Mouse (Mus musculus): ENCODE data around the gene Prdx2.
A peak's percentile ranks its signal among the peaks of the same experiment; 100 is the strongest.

Prdx2 gene

DNA sequence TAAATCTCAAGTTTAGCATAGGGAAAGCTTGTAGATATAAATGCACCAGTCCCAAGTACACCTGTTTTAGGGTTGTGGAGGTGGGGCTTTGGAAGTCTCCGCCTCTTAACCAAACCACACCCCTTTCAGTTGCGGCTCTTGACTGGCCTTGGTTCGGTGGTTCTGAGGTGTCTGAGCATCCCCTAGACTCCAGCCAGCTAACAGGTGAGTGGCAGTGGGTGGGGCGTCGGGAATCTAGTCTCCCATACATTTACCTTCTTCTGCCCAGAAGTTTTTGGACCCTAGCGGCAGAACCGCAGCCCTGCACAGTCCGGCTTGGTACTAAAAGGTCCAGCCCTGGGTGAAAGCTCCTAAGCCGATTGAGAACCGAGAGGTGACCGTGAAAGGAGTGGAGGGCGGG lies 19.6 kb upstream of the Prdx2 start:
- DNase-seq: no peak

DNA sequence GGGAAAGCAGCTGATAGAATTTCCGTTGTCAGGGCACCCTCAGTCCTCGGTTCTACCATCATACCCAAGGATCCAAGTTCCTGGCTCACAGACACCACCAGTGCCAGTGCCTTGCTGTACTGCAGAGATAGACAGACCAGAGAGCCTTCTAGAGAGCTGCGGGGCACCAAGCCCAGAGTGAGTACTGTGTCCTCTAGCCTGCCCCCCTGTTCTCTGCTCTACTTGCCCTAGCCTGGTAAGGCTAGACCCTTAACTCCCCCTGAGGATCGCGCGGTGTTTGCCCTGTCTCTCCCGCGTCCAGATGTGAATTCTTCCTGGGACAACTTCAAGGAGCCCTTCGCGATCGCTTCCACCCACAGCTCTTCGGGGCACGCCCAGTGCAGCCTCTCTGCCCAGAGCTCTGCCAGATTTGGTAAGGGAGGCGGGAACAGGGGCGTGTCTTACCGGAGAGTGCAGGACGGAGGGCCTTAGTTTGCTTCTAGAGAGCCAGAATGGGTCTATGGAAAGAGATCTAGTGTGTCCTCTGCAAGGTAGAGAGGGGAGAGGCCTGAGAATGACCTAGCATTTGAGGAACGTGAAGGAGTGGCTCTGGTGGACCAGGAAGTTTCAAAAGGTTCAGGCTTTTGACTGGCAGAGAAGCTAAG lies 16.7 kb upstream of the Prdx2 start:
- peak; percentile 60 to 64 for DNase-seq

DNA sequence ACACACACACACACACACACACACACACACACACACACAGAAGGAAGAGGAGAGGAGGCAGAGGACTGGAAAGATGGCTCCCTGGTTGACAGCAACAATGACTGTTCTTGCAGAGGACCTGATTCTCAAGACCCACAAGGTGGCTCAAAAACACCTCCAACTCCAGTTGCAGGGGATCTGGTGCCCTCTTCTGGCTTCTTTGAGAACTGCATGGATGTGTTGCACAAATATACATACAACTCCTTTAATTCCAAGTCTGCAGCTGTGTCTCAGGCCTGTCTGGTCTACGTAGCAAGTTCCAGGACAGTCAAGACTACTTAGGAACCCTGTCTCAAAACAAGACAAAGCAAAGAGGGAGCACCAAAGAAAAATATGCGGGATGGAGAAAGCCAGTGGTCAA lies 12.6 kb upstream of the Prdx2 start:
- DNase-seq: peak in 1 of 2 experiments; percentile 76

DNA sequence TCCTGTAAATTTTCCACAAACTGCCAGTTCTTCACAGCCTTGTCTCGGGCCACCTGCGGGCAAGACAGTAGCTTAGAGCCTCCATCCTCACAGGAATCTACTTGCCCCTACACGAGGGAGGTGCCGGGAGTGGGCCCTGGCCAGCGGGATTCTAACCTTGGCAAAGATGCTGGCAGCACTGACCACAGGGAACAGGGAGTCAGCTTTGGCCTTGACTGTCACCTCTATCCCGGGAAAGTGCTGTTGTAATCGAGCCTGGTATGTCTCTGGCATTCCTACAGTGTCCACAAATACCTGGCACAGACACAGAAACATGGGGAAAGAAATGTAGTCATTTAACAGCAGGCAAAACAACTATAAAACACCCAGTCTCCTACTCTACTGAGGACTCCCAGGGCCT lies 9.6 kb upstream of the Prdx2 start:
- DNase-seq: no peak

DNA sequence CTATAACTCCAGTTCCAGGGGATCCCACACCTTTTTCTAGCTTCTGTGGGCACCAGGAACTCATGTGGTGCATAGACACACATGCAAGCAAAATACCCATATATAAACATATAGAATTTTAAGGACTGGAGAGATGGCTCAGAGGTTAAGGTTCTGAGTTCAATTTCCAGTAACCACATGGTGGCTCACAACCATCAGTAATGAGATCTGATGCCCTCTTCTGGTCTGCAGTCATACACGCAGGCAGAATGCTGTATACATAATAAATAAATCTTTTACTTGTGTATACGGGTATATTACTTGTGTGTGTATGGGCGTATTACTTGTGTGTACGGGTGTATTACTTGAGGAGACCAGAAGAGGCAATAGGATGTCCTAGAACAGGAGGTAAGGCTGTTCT lies 5.4 kb upstream of the Prdx2 start:
- DNase-seq: no peak

DNA sequence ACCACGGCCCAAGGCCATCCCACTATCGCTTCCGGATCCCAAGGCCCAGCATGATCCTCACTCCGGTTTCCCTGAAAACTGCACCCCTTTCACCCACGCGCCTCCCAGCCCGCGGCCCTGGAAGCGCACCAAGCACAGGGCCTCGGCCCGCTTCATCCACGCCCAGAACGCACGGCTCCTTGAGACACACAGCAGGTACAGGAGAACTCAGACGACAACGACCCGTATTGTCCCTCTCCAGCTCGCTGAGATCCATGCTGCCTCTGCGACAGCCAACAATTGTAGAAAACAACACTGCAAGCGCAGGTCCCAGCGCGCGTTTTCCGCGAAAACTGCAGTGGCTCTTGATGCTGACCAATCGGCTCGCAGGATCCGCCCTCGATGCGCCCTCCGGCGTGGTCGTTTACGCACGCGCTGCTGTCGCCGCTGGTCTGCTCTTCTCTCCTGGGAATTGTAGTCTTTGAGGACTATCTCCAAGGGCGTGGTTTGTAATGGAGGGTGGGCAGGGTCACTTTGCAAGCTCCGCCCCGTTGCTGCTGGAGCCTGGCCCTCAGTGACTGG lies 3.6 kb upstream of the Prdx2 start:
- peak; percentile 95 to 97 for DNase-seq

DNA sequence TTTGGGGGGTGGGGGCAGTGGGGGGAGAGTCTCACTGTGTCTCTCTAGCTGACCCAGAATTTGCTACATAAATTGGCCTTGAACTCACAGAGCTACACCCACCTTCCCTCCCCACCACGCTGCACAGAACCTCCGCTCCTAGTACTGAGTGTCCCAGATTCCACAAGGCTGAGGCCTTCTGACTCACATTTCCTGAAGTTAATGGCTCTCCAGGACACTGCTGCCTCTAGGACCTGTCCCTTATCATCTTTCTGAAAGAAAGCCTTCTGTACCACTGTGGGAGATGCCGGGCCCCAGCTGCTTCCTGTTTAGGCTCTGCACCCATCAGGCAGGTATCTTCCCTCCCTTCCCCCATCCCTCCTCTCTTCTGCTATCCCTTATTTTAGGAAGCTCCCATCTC lies 2.8 kb upstream of the Prdx2 start:
- DNase-seq: no peak

DNA sequence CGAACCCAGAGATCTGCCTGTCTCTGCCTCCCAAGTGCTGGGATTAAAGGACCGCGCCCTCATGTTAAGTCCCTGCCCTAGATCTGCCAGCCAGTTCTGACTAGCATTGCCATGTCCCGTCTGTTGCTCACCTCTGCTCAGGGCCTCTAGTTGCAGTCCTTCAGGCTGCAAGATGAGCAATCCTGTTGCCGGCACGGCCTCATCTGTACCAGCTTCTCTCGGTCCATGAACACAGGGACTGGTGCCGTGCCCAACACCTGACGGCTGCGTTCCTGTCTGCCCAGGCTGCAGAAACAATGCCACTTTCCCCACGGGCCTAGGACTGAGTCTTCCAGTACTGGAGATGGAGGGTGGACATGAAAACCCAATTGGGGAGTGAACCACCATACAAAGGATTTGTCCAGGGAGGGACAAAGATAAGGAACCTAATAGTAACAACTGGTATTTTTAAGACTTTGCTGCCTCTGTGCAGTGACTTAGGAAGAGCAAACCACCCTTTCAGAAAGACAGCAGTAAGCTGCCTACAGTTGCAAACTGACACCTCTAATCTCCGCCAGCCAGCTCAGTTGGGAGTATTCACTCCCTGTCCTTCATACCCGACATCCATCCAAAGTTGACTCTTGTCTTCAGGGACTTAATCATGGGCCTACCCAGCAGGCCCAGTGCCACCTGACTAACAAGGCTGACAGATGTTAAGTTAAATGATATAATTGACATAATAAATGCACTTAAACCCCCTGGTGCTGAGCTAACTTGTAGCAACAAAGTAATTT lies 1.7 kb upstream of the Prdx2 start:
- no peak for DNase-seq

DNA sequence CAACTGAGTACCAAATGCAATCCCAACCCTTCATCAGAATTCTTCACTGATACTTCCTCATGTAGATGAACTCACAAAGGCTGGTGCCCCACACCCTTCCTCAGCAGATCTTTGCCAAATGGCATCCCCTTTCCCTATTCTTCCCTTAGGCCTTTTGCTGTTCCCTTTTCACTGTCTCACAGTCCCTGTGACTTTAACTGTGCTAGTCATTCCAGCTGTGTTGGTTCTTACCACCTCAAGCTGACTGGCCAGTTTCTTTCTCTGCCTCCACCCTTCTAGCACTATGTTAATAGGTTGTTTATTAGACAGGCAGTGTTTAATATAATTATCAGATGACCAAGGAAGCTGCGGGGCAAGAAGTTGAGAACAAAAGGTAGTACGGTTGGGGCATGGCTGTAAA lies 737 bp upstream of the Prdx2 start:
- no peak for DNase-seq

DNA sequence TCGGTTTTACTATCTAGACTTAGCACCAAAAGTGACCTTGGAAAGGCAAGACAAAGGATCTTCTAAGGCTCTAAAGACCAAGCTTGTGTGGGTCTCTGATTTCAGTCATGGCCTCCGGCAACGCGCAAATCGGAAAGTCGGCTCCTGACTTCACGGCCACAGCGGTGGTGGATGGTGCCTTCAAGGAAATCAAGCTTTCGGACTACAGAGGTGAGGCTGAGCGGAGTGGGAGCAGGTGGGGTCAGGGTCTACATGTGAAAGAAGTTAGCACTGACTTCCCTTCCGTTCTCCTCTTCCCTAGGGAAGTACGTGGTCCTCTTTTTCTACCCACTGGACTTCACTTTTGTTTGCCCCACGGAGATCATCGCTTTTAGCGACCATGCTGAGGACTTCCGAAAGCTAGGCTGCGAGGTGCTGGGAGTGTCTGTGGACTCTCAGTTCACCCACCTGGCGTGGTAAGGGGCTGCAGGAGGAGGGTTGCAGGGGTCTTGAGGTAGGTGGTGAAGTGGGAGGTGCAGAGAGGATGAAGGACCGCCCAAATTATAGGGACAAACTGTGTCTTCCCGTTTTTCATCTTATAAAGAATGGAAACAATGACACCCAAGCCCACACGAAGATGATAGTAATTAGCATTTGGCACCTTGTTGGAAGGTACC lies 876 bp downstream of the Prdx2 start:
- DNase-seq: no peak

DNA sequence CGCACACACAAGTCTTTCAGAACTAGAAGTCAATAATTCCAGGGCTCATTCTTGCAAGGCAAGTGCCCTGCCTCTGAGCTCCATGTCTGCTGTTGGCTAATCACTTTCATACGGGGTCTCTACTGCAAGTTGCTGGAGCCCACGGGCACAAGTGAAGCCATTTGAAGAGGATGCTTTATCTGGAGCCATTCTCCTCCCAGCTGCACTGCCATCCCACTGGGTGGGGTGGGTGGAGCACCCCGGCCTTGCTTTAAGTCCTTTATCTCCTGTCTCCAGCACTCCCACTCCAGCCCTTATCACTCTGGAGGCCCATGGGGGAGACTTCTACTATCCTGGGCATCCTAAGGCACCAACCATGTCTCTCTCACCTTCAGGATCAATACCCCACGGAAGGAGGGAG lies 1.5 kb downstream of the Prdx2 start:
- DNase-seq: no peak

DNA sequence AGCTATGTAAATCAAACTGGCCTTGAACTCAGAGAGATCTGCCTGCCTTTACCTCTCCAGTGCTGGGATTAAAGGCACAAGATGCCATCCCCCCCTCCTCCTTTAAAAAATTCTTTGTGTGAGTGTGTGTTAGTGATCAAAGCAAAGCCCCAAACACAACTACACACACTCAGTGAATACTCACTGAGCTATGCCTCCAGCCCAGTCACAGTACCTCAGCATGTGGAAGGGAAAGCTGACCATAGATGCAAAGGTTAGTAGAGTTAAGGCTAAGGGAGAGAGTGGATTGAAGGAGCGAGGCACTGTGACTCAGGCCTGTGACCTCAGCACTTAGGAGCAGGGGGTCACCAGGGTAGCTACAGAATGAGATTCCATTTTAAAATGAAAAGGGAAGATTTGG lies 3.7 kb downstream of the Prdx2 start:
- no peak for DNase-seq

DNA sequence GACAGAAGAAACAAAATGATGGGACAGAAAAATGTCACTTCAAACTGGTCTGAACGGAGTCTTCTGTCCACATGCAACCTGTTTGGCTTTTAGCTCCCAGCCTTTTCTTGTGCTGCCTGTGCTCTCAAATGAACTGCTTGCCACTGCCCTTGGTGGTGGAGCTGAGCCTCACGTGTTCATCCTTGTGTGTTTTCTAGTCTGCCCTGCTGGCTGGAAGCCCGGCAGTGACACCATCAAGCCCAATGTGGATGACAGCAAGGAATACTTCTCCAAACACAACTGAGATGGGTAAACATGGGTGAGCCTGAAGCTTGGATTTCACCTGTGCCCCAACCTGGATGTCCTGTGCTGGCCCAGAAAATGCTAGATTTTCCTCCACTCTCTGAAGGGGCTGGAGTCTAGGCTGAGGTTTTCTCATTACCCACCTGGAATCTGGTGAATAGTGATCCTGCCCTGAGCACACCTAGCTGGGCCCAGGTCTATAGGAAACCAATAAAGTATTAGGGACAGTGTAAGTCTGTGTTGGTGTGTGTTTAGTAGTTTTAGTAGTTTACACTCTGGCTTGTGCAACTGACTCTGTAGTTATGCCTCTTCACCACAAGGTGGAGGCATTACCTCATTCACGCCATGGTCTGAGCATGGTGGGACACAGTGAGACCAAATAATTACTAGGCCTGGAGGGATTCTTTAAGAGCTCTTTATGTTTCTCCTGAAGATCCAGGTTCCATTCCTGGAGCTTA lies 4.6 kb downstream of the Prdx2 start:
- peak in 1 of 2 experiments; percentile 80 for DNase-seq

DNA sequence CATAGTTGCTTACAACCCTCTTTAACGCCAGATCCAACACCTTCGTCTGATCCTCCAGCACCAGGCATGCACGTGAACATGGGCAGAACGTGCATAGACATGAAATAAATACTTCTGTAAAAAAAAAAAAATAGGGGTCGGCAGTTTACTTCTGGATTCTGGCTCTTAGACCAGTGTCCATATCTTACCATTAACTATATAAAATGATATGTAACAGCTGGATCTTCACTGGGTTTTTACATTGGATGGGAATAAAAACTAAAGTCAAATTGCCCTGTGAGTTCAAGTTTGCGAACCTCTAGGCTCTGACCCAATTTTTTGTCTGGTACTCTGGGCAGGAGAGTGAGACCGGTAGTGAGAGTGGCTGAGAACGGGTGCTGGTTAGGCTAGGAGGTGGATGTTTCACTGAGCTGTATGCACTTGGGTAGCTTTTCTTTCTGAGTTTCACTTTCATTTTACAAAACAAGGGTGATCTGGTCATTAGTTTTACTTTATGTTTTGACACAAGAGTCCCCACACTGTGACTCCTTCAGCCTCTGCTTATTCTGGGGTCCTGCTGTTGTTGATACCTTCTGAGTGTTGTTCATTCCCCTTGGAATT lies 5.3 kb downstream of the Prdx2 start:
- no peak for DNase-seq

DNA sequence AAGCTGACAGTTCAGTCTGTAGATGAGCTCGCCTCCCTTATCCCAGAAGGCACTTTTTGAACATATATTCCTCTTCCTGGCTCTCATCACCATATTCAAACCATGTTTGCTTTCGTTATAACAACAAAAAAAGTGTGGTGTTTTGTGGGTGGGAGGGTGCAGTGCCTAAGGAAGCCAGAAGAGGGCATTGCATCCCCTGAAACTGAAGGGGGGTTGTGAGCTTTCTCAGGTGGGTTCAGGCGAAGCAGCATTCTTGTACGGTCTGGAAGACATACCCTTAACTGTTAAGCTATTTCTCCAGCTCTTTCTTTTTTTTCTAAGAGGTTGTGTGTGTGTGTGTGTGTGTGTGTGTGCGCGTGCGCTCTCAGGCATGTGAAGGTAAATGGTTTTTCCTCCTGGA lies 6.0 kb downstream of the Prdx2 start:
- peak; percentile 76 to 88 for DNase-seq

DNA sequence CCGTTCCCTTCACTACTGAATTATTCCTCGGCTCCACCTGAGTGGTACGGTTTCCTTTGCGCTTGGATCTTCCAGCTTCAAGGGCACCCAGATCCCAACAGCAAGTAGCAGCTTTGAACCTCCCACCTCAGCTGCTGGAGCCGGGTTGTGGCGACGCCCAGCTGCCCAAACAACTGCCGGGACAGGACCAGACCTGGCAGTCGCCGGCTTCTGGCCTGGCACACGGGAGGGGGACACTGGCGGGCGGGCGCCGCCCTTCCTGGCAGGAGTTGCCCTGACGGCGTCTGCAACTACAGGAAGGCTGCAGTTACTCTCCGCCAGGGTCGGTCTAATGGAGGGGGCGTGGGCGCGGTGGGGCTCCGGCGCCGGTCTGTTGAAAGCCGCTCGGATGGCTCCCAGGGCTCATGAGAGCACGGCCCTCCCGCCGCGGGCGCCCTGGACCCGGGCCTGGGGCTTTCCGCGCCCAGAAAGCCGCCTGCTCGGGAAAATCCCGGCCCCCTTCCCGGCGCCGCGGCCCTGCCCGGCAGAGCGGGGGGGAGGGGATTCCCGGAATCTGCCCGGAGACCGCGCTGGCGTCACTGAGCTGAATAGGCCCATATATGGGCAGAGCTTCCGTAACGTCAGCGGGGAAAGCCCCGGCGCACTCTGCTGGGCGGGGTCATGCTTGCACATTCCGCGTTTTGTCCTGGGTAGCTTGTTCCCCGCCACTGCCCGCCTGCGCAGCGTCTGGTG lies 6.8 kb downstream of the Prdx2 start:
- DNase-seq: peak; percentile 96 to 98

DNA sequence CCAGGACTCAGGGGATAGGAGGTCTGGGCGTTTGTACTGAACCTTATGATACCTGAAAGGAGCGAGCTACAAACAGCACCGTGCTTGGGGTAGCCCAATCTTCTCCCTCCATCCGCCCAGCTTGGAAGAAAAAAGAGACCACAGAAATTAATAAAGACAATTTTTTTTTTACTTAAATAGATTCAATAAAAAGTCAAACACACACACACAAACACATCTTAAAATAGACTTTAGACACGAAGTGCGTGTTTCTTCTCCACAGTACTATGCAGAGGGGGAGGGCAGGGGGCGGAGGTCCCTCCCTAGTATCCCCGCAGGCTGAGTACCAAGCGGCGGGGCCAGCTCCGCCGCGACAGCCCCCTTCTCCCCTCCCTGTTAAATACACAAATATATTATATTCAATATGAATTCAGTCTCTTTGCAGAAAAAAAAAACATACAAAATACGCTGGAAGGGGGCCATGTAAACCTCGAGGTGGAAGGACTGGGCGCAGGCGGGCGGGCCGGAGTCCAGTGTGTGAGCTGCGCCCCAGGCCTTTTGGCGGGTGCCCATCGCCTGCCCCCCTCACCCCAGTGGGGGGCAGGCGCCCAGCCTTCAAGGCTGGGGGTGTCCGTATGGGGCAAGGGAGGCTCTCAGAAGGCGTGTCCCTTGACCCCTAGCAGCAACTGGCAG lies 7.5 kb downstream of the Prdx2 start:
- no peak for DNase-seq

DNA sequence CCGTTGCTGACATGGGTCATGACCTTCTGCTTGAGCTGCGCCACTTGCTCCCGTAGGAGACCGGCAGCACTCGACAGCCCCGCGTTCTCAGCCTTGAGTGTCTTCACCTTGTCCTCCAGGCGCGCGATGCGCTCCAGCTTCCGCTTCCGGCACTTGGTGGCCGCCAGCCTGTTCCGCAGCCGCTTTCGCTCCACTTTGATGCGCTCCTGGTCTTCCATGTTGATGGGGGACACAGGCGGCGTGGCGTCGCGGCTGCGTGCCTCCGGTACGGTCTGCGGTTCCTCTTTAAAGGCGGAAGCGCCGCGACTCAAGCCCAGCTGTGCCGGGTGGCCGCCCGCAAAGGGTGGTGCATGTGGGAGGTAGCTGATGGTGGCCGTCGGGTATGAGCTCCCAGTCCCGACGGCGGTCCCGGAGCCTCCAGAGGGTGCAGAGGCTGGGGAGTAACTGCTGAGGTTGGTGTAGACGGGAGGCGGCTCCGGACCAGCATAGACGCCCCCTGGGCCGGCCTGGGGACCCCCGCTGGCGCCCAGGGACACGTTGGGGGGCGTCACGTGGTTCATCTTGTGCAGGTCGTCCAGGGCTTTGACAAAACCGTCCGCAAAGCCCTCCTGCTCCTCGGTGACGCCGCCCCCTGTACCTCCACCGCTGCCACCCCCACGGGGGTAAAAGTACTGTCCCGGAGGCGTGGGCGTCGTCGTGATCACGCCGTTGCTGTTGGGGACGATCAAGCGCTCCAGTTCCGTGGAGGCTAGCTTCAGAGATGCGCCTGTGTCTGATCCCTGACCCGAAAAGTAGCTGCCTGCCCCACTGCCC lies 8.3 kb downstream of the Prdx2 start:
- DNase-seq: peak; percentile 80 to 85

DNA sequence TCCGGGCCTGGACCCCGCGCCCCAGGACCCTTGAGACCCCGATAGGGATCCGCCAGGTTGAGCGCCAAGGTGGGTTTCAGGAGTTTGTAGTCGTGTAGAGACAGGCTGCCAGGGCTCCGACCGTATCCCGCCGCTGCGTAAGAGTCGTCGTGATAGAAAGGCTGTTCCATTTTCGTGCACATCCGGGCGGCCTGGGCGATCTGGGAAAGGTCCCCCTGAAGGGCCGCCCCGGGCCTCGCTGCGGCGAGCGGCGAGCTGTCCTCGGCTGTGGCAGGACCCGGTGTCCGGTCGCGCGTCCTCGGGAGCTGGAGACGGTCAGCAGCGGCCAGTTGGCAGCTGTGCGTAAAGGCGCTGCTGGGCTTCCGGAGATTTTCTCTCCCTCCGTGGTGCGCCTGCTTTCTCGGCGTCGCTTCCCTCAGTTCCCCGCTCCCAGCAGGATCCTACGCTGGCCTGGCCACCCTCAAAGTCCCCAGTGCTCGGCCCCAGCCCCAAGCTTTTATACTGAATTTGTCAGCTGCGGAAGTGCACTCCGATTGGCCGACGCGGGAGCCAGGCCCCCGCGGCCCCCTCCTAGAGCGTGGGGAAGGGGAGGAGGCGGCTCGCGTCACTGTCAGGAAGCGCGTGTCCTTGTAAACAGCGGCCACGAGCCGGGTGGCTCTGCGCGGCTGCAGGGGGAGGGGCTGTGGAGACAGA lies 9.0 kb downstream of the Prdx2 start, which contains the start of gene Junb:
TSS of gene Junb (minus strand) at position 471 of the 693 bp plus-strand sequence.
- DNase-seq: peak; percentile 96 to 98
